22 mouse cellular contexts compared by ENCODE assay signal in genomic region chr19:32884279-32884678, GRCm38 (mm10).
DNase-seq lines count a peak whose midpoint lies in the region; ATAC-seq and TF ChIP-seq lines count a peak whose summit lies in the region.
"Had no signal": no experiment of that assay in that cellular context is flagged by ENCODE, and none has a peak within 500 bp of the region (broad histone marks: within the 10 kb centered on the region; RNA-seq: fewer than 3 reads in every experiment).

No protein-coding gene starts in this region.

- H3K4me1 ChIP-seq in embryonic facial prominence, embryonic 13.5 days: peaks cover 40% of the 10 kb centered on the region
- H3K4me1 ChIP-seq in embryonic facial prominence, embryonic 10.5 days: peaks cover 47% of the 10 kb centered on the region
- no peaks in the 10 kb centered on the region for H3K4me1 ChIP-seq in liver, adult 2 months (ENCODE audit: control insufficient read depth, insufficient read depth, low read length)
- peaks cover 26% of the 10 kb centered on the region for H3K4me1 ChIP-seq in embryonic facial prominence, embryonic 15.5 days

- no peak for DNase-seq in embryonic facial prominence, embryonic 10.5 days (ENCODE audit: low spot score)
- peak; percentile 36 for DNase-seq in liver, adult 2 months (ENCODE audit: extremely low read depth, low read depth, low spot score)
- DNase-seq in liver: no peak
- DNase-seq in lung, postnatal 36 days: peak; percentile 50
- no peak for DNase-seq in thymus, adult 18-20 months
- DNase-seq: adrenal gland, postnatal 14 days; cerebellum, adult 9-11 months; heart, postnatal 14 days; kidney, postnatal 25 days; midbrain, embryonic 14.5 days; right cerebral cortex, postnatal 4 days; thymus, postnatal 36 days had no signal

- H3K27ac ChIP-seq in embryonic facial prominence, embryonic 13.5 days: peak overlapping the region; percentile 55; the same call in 1 of the 2 replicates
- H3K27ac ChIP-seq in embryonic facial prominence, embryonic 10.5 days (replicated peaks): no peak overlapping the region
- no peak overlapping the region for H3K27ac ChIP-seq in liver, adult 2 months (replicated peaks; ENCODE audit: insufficient read depth, low read depth, low read length)
- peak overlapping the region; percentile 48; the same call in 1 of the 2 replicates for H3K27ac ChIP-seq in embryonic facial prominence, embryonic 15.5 days (replicated peaks)
- H3K27ac ChIP-seq: forebrain, embryonic 13.5 days; heart, embryonic 13.5 days; hindbrain, postnatal 0 days; layer of hippocampus, adult 2 months; liver, embryonic 14.5 days; neural tube, embryonic 13.5 days had no signal

- no peaks in the 10 kb centered on the region for H3K36me3 ChIP-seq in embryonic facial prominence, embryonic 13.5 days
- no peaks in the 10 kb centered on the region for H3K36me3 ChIP-seq in embryonic facial prominence, embryonic 10.5 days (replicated peaks)
- no peaks in the 10 kb centered on the region for H3K36me3 ChIP-seq in liver, adult 2 months (ENCODE audit: control insufficient read depth, insufficient read depth, low read length)
- H3K36me3 ChIP-seq in embryonic facial prominence, embryonic 15.5 days: no peaks in the 10 kb centered on the region
- H3K36me3 ChIP-seq: heart, embryonic 13.5 days; neural tube, embryonic 13.5 days had no signal

- no peak overlapping the region for H3K9ac ChIP-seq in embryonic facial prominence, embryonic 13.5 days
- no peak overlapping the region for H3K9ac ChIP-seq in liver, adult 2 months (ENCODE audit: low read depth, low read length)
- H3K9ac ChIP-seq in embryonic facial prominence, embryonic 15.5 days: no peak overlapping the region
- H3K9ac ChIP-seq: forebrain, embryonic 13.5 days; heart, embryonic 13.5 days; liver, embryonic 14.5 days; neural tube, embryonic 13.5 days had no signal

- no peak overlapping the region for H3K4me2 ChIP-seq in embryonic facial prominence, embryonic 13.5 days
- H3K4me2 ChIP-seq in embryonic facial prominence, embryonic 15.5 days (replicated peaks): no peak overlapping the region
- H3K4me2 ChIP-seq: forebrain, embryonic 13.5 days; heart, embryonic 13.5 days; neural tube, embryonic 13.5 days had no signal

- no peak for ATAC-seq in embryonic facial prominence, embryonic 13.5 days (ENCODE audit: insufficient number of reproducible peaks, insufficient read depth, low FRiP score, low TSS enrichment, low read depth)
- ATAC-seq in embryonic facial prominence, embryonic 15.5 days (ENCODE audit: insufficient number of reproducible peaks, low FRiP score, low TSS enrichment, low read depth): no peak
- ATAC-seq: forebrain, embryonic 13.5 days; hindbrain, postnatal 0 days; intestine, embryonic 16.5 days had no signal

- no peak for TF ChIP-seq POLR2A in liver, adult 2 months (IDR thresholded peaks at IDR 0.05; ENCODE audit: extremely low read depth, insufficient read depth, low read length)

- no peak for TF ChIP-seq CTCF in liver, adult 2 months (IDR thresholded peaks at IDR 0.05; ENCODE audit: low read depth, low read length)

- H3K9me3 ChIP-seq in embryonic facial prominence, embryonic 13.5 days: no peaks in the 10 kb centered on the region
- H3K9me3 ChIP-seq in embryonic facial prominence, embryonic 10.5 days: no peaks in the 10 kb centered on the region
- H3K9me3 ChIP-seq in embryonic facial prominence, embryonic 15.5 days (replicated peaks): no peaks in the 10 kb centered on the region
- H3K9me3 ChIP-seq: forebrain, embryonic 13.5 days; heart, embryonic 13.5 days had no signal

- no peaks in the 10 kb centered on the region for H3K27me3 ChIP-seq in embryonic facial prominence, embryonic 13.5 days
- no peaks in the 10 kb centered on the region for H3K27me3 ChIP-seq in embryonic facial prominence, embryonic 10.5 days (replicated peaks; ENCODE audit: low read depth, poor library complexity, severe bottlenecking)
- no peaks in the 10 kb centered on the region for H3K27me3 ChIP-seq in liver, adult 2 months (ENCODE audit: control insufficient read depth, insufficient read depth, low read length)
- H3K27me3 ChIP-seq in embryonic facial prominence, embryonic 15.5 days: no peaks in the 10 kb centered on the region
- H3K27me3 ChIP-seq: forebrain, embryonic 13.5 days; heart, embryonic 13.5 days; neural tube, embryonic 13.5 days had no signal

- WGBS in embryonic facial prominence, embryonic 13.5 days: 36% methylated on average over 3 of the region's 3 CpGs
- WGBS in embryonic facial prominence, embryonic 10.5 days: 73% methylated on average over 3 of the region's 3 CpGs
- WGBS in liver, adult 2 months: 64% methylated on average over 3 of the region's 3 CpGs
- WGBS in embryonic facial prominence, embryonic 15.5 days: 32% methylated on average over 3 of the region's 3 CpGs

- H3K79me2 ChIP-seq in liver, adult 2 months (ENCODE audit: control insufficient read depth, insufficient read depth, low read length): no peaks in the 10 kb centered on the region

- H3K4me3 ChIP-seq in embryonic facial prominence, embryonic 13.5 days: no peak overlapping the region
- H3K4me3 ChIP-seq in embryonic facial prominence, embryonic 10.5 days: no peak overlapping the region
- H3K4me3 ChIP-seq in liver, adult 2 months (ENCODE audit: insufficient read depth, low read depth, low read length): no peak overlapping the region
- H3K4me3 ChIP-seq in embryonic facial prominence, embryonic 15.5 days (replicated peaks): no peak overlapping the region
- H3K4me3 ChIP-seq: forebrain, embryonic 13.5 days; heart, embryonic 13.5 days; layer of hippocampus, adult 2 months; myocyte; neural tube, embryonic 13.5 days had no signal

Comparison
In these comparisons a context has a peak if more than half of its experiments do, and no peak if none do; other contexts are left out.
1. H3K27ac ChIP-seq: peak in embryonic facial prominence, embryonic 13.5 days (single experiment) and embryonic facial prominence, embryonic 15.5 days (single experiment); none in embryonic facial prominence, embryonic 10.5 days (single experiment) and liver, adult 2 months (single experiment).
2. DNase-seq: peak in liver, adult 2 months (single experiment) and lung, postnatal 36 days (single experiment); none in embryonic facial prominence, embryonic 10.5 days (single experiment), liver (single experiment) and thymus, adult 18-20 months (0 of 2).